Mouse (Mus musculus) CH12.LX (cell line): ENCODE data around the gene Cwc22.

ENCODE experiments used
- CTCF ChIP-seq, 2 experiments: IDR thresholded peaks in 1 of 2; conservative IDR thresholded peaks in 1 of 2; 2 replicates each; pipeline ENCODE4 v1.5.1; 2011 to 2012; ENCODE audit warnings: low read depth in 2 of 2, low read length in 2 of 2, improper control_type of control experiment in 1 of 2, inconsistent platforms in 1 of 2, mild to moderate bottlenecking in 1 of 2, moderate library complexity in 1 of 2
- EP300 ChIP-seq: IDR thresholded peaks from 2 replicates; pipeline ENCODE4 v1.6.1; 2011; ENCODE audit warnings: low read length, improper control_type of control experiment
- GABPA ChIP-seq: IDR thresholded peaks from 2 replicates; pipeline ENCODE4 v1.6.1; 2012; ENCODE audit warnings: low read depth, low read length, improper control_type of control experiment, inconsistent platforms; ENCODE audit not compliant: insufficient replicate concordance
- MAFK ChIP-seq: IDR thresholded peaks from 2 replicates; pipeline ENCODE4 v1.6.1; 2011; ENCODE audit warnings: low read length, improper control_type of control experiment; ENCODE audit not compliant: insufficient replicate concordance
- MAX ChIP-seq: IDR thresholded peaks from 2 replicates; pipeline ENCODE4 v1.6.1; 2011; ENCODE audit warnings: low read length, improper control_type of control experiment
- MAZ ChIP-seq: IDR thresholded peaks from 2 replicates; pipeline ENCODE4 v1.6.1; 2012; ENCODE audit warnings: low read depth, mild to moderate bottlenecking, inconsistent platforms, low read length, improper control_type of control experiment, moderate library complexity
- POLR2A ChIP-seq: IDR thresholded peaks from 2 replicates; pipeline ENCODE4 v1.6.1; 2011; ENCODE audit warnings: low read depth, mild to moderate bottlenecking, improper control_type of control experiment, low read length
- TBP ChIP-seq: conservative IDR thresholded peaks from 2 replicates; pipeline ENCODE4 v1.6.1; 2011; ENCODE audit warnings: low read depth, low read length, improper control_type of control experiment

GRCm38 (mm10) chr2:77979519-77979918, 33.3 kb upstream of the Cwc22 start:
- no peak for TF ChIP-seq CTCF (conservative IDR thresholded peaks at IDR 0.05 in 1 of 2, IDR thresholded peaks at IDR 0.05 in 1 of 2; ENCODE audit: low read depth in 2 of 2, low read length in 2 of 2)
- TF ChIP-seq MAX, result no peak
- TF ChIP-seq POLR2A, result no peak
- no peak for TF ChIP-seq MAZ
- no peak for TF ChIP-seq EP300
- no peak for TF ChIP-seq MAFK
- no peak for TF ChIP-seq GABPA
- TF ChIP-seq TBP, result no peak
